Mouse (Mus musculus) embryonic facial prominence, embryonic 12.5 days (tissue): ENCODE data around the gene Pbx3. TPM values are rescaled to one million over a fixed set of nuclear protein-coding genes. Genes with fewer than 3 reads are reported as not detected.

Experiments
- ATAC-seq: fragments of 200-750 bp; cut with Nextera tagmentation; 2 replicates; pipeline ENCODE4 v1.8.0; 2017; ENCODE audit not compliant: insufficient number of reproducible peaks, insufficient read depth, low FRiP score, low TSS enrichment
- H3K27ac ChIP-seq: fragments of 300-500 bp; sonication (generic); 2 replicates; pipeline ENCODE4 v1.5.1; 2016; ENCODE audit warnings: mild to moderate bottlenecking
- H3K27me3 ChIP-seq: fragments of 300-500 bp; sonication (generic); 2 replicates; pipeline ENCODE4 v1.6.1; 2016; ENCODE audit warnings: mild to moderate bottlenecking, moderate library complexity
- H3K36me3 ChIP-seq: fragments of 300-500 bp; sonication (generic); 2 replicates; pipeline ENCODE4 v1.6.1; 2016; ENCODE audit warnings: mild to moderate bottlenecking
- H3K4me1 ChIP-seq: fragments of 300-500 bp; sonication (generic); 2 replicates; pipeline ENCODE4 v1.6.1; 2016
- H3K4me2 ChIP-seq: fragments of 300-500 bp; sonication (generic); replicated peaks from 2 replicates; pipeline ENCODE4 v1.6.1; 2016; ENCODE audit warnings: mild to moderate bottlenecking, moderate library complexity
- H3K4me3 ChIP-seq: fragments of 300-500 bp; sonication (generic); 2 replicates; pipeline ENCODE4 v1.5.1; 2016; ENCODE audit warnings: mild to moderate bottlenecking
- H3K9ac ChIP-seq: fragments of 300-500 bp; sonication (generic); 2 replicates; pipeline ENCODE4 v1.6.1; 2016; ENCODE audit warnings: mild to moderate bottlenecking, moderate library complexity
- H3K9me3 ChIP-seq: fragments of 300-500 bp; sonication (generic); 2 replicates; pipeline ENCODE4 v1.6.1; 2016; ENCODE audit warnings: mild to moderate bottlenecking, moderate library complexity
- WGBS: fragments of 180-500 bp; shearing (Covaris S2); methylation state at CpG from one replicate; pipeline ENCODE4 v1.1.7; 2016; 5-methylcytosine and 5-hydroxymethylcytosine counted together
- polyA plus RNA-seq: library from polyadenylated mRNA; unstranded; fragments of >200 nt; fragmentation: Nextera tagmentation; extraction: Ambion mirVana; gene quantifications from 2 replicates; pipeline ENCODE4 v1.2.1, GENCODE M21; 2016

Pbx3 gene
- polyA plus RNA-seq, 1 experiment from 2014 or later: 36.8 TPM

GRCm38 (mm10) chr2:34217596-34217995 is 155.3 kb downstream of the Pbx3 start:
- H3K27ac ChIP-seq: no peak overlapping the region
- no peak overlapping the region for H3K4me3 ChIP-seq
- no peak overlapping the region for H3K4me2 ChIP-seq
- 79% methylated on average over 5 of the region's 5 CpGs for WGBS
- ATAC-seq: no peak
- no peak overlapping the region for H3K9ac ChIP-seq
- no peaks in the 10 kb centered on the region for H3K9me3 ChIP-seq
- H3K4me1 ChIP-seq: no peaks in the 10 kb centered on the region
- H3K27me3 ChIP-seq: no peaks in the 10 kb centered on the region
- H3K36me3 ChIP-seq: 0 out of 2 replicates have a peak, but pooled peaks cover 3% of the 10 kb centered on the region

- no peak for ATAC-seq
- H3K4me1 ChIP-seq: no peaks in the 10 kb centered on the region
- 0 out of 2 replicates have a peak, but pooled peaks cover 3% of the 10 kb centered on the region for H3K36me3 ChIP-seq
- 73% methylated on average over 5 of the region's 5 CpGs for WGBS
- H3K27ac ChIP-seq: no peak overlapping the region
- H3K9ac ChIP-seq: no peak overlapping the region
- no peaks in the 10 kb centered on the region for H3K27me3 ChIP-seq
- H3K9me3 ChIP-seq: no peaks in the 10 kb centered on the region
- H3K4me3 ChIP-seq: no peak overlapping the region
- no peak overlapping the region for H3K4me2 ChIP-seq
These were observed 157.4 kb downstream of the Pbx3 start for GRCm38 (mm10) chr2:34215496-34215895.

- Histone ChIP-seq H3K9me3 (no peaks in the 10 kb centered on the region), H3K9ac (no peak overlapping the region), H3K27ac (no peak overlapping the region), H3K36me3 (0 out of 2 replicates have a peak, but pooled peaks cover 3% of the 10 kb centered on the region), H3K4me1 (no peaks in the 10 kb centered on the region), H3K27me3 (no peaks in the 10 kb centered on the region), H3K4me2 (no peak overlapping the region), H3K4me3 (no peak overlapping the region)
- ATAC-seq: no peak
- WGBS: 85% methylated on average over 1 of the region's 1 CpGs
These were observed 160.5 kb downstream of the Pbx3 start for GRCm38 (mm10) chr2:34212418-34212817.

DNA sequence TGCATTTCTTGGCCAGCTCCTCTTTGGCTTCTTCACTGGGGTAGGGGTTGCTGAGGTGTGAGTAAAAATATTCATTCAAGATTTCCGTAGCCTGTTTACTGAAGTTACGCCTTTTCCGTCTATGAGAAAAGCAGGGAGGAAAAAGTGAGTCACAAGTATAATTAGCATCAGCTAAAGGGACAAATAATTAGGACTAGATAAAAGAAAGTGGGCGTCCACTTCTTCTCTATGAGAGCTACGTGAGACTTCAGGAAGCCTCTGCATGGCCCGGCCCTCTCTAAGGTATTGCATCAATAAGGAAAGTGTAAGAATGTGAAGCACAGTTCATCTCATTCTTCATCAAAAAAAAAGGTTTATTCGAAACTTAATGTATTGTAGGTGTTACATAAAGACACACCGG is 168.1 kb downstream of the Pbx3 start:
- no peaks in the 10 kb centered on the region for H3K27me3 ChIP-seq
- H3K4me3 ChIP-seq: no peak overlapping the region
- H3K4me2 ChIP-seq: no peak overlapping the region
- no peak overlapping the region for H3K27ac ChIP-seq
- H3K9me3 ChIP-seq: no peaks in the 10 kb centered on the region
- WGBS: 94% methylated on average over 8 of the region's 8 CpGs
- H3K4me1 ChIP-seq: no peaks in the 10 kb centered on the region
- peaks cover 11% of the 10 kb centered on the region for H3K36me3 ChIP-seq
- ATAC-seq: no peak
- no peak overlapping the region for H3K9ac ChIP-seq

DNA sequence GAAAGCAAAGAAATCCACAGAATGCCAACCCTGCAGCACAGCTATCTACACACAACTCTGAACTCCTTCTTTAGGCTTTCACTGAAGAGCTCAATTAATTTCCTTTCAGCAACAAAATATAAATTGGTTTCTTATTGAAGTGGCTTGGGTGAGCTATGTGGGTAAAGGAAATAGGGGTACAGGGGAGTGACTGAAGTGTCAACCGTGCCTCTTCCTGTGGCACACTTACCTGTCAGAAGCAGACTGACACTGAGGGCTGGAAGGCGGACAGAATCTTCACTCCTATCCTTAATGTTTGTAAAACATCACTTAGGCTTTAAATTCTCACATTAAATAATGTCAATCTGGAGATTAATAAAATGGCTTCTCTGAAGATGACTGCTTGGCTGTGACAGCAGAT is 168.6 kb downstream of the Pbx3 start:
- Histone ChIP-seq H3K9ac (no peak overlapping the region), H3K4me3 (no peak overlapping the region), H3K27me3 (no peaks in the 10 kb centered on the region), H3K4me2 (no peak overlapping the region), H3K4me1 (no peaks in the 10 kb centered on the region), H3K36me3 (peaks cover 11% of the 10 kb centered on the region), H3K27ac (no peak overlapping the region), H3K9me3 (no peaks in the 10 kb centered on the region)
- WGBS: 91% methylated on average over 2 of the region's 2 CpGs
- ATAC-seq: no peak

GRCm38 (mm10) chr2:34193870-34194820 is 178.8 kb downstream of the Pbx3 start:
- no peak overlapping the region for H3K27ac ChIP-seq
- no peak overlapping the region for H3K4me2 ChIP-seq
- H3K27me3 ChIP-seq: no peaks in the 10 kb centered on the region
- no peak overlapping the region for H3K9ac ChIP-seq
- H3K9me3 ChIP-seq: no peaks in the 10 kb centered on the region
- no peak for ATAC-seq
- no peaks in the 10 kb centered on the region for H3K36me3 ChIP-seq
- no peak overlapping the region for H3K4me3 ChIP-seq
- H3K4me1 ChIP-seq: 0 out of 2 replicates have a peak, but pooled peaks cover 3% of the 10 kb centered on the region
- 63% methylated on average over 8 of the region's 8 CpGs for WGBS

DNA sequence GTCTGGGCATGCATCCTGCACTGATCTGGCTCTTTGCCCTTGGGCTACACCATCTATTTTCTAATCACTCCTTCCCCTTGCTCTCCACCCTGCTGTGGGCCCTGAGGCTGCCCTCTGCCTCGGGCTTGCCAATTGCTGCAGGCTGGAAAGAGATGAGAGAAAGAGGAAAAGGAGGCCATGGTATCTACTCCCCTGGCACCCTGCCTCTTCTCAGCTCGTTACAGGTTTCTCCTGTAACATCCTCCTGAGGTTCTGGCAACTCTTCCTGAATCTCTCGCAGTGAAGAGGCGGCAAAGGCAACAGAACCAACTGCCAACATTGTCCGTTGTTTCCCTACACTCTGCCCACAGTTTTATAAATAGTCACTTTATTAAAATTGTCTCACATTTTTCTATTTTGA is 179.7 kb downstream of the Pbx3 start:
- Histone ChIP-seq H3K4me1 (0 out of 2 replicates have a peak, but pooled peaks cover 3% of the 10 kb centered on the region), H3K36me3 (no peaks in the 10 kb centered on the region), H3K27me3 (no peaks in the 10 kb centered on the region), H3K4me3 (no peak overlapping the region), H3K9me3 (no peaks in the 10 kb centered on the region), H3K27ac (no peak overlapping the region), H3K4me2 (no peak overlapping the region), H3K9ac (no peak overlapping the region)
- 68% methylated on average over 5 of the region's 5 CpGs for WGBS
- no peak for ATAC-seq

DNA sequence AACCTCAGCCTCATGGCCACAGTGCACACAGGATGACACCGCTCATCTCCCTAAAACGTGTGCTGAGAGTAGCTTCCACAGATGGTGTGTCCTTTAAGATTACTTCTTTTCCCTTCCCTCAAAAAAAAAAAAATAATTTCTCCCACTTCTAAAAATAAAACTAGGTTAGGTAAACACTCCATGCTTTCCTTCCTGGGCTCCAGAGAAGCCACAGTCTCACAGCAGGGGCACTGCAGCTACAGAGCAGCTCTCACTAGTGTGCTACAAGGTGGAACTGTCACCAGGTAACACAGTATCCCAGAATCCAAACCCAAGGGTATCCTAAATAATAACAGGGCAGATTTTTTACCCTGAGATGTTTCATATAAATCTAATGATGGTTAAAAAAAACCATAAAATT is 185.6 kb downstream of the Pbx3 start:
- H3K9ac ChIP-seq: no peak overlapping the region
- no peak for ATAC-seq
- no peak overlapping the region for H3K4me3 ChIP-seq
- 86% methylated on average over 2 of the region's 2 CpGs for WGBS
- H3K4me1 ChIP-seq: no peaks in the 10 kb centered on the region
- no peaks in the 10 kb centered on the region for H3K36me3 ChIP-seq
- H3K27me3 ChIP-seq: no peaks in the 10 kb centered on the region
- no peak overlapping the region for H3K4me2 ChIP-seq
- no peaks in the 10 kb centered on the region for H3K9me3 ChIP-seq
- H3K27ac ChIP-seq: no peak overlapping the region

GRCm38 (mm10) chr2:34181600-34181999 is 191.3 kb downstream of the Pbx3 start:
- ATAC-seq: no peak
- no peaks in the 10 kb centered on the region for H3K4me1 ChIP-seq
- peaks cover 8% of the 10 kb centered on the region; the same call in 1 of the 2 replicates for H3K36me3 ChIP-seq
- WGBS: 90% methylated on average over 1 of the region's 1 CpGs
- H3K9ac ChIP-seq: no peak overlapping the region
- H3K9me3 ChIP-seq: no peaks in the 10 kb centered on the region
- H3K27ac ChIP-seq: no peak overlapping the region
- no peaks in the 10 kb centered on the region for H3K27me3 ChIP-seq
- H3K4me3 ChIP-seq: no peak overlapping the region
- no peak overlapping the region for H3K4me2 ChIP-seq

- H3K9ac ChIP-seq: no peak overlapping the region
- ATAC-seq: no peak
- H3K36me3 ChIP-seq: peaks cover 8% of the 10 kb centered on the region; the same call in 1 of the 2 replicates
- no peak overlapping the region for H3K4me3 ChIP-seq
- no peaks in the 10 kb centered on the region for H3K4me1 ChIP-seq
- no peaks in the 10 kb centered on the region for H3K9me3 ChIP-seq
- H3K4me2 ChIP-seq: no peak overlapping the region
- 87% methylated on average over 1 of the region's 1 CpGs for WGBS
- H3K27me3 ChIP-seq: no peaks in the 10 kb centered on the region
- H3K27ac ChIP-seq: no peak overlapping the region
These were observed 193.6 kb downstream of the Pbx3 start for GRCm38 (mm10) chr2:34179299-34179698.

DNA sequence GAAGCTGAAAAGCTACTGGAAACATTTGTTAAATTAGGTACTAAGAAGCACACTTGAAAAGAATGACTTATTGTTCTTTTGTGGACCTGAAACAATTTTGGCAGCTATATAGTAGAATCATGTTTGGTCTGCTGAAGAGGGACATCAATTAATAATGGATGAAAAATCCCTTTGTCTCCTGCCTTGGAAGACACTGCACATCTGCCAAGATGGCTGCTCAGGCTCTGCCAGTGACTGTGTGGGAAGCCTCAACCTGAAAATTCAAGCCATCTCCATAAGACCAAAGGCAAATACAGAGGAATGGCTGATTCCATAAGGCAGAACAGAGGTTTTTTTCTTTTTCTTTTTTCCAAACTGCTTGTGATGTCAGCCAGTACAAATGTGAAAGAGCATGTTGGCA is 194.3 kb downstream of the Pbx3 start:
- no peak overlapping the region for H3K27ac ChIP-seq
- no peak overlapping the region for H3K4me2 ChIP-seq
- H3K36me3 ChIP-seq: peaks cover 8% of the 10 kb centered on the region; the same call in 1 of the 2 replicates
- no peak overlapping the region for H3K9ac ChIP-seq
- no peak for ATAC-seq
- no peaks in the 10 kb centered on the region for H3K4me1 ChIP-seq
- no peaks in the 10 kb centered on the region for H3K9me3 ChIP-seq
- no peaks in the 10 kb centered on the region for H3K27me3 ChIP-seq
- no peak overlapping the region for H3K4me3 ChIP-seq

DNA sequence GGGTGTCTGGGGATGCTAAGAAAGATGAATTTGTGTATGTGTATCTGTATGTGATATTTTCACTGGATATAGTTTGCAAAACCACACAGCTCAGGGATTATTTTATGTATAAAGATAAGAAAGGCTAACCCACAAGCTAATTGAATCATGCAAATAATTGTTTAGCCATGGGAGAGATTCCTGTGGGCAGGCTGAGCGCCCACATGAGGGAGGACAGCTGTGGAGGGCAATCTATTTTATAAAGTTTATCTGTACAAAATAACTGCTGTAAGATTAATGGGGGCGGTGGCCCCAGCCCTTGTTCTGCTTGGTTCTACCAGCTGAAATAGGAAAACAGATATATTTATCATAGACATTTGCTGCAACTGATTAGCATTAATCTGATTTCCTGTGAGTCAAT is 202.5 kb downstream of the Pbx3 start:
- no peaks in the 10 kb centered on the region for H3K27me3 ChIP-seq
- no peak overlapping the region for H3K4me3 ChIP-seq
- H3K27ac ChIP-seq: no peak overlapping the region
- no peak overlapping the region for H3K4me2 ChIP-seq
- peaks cover 8% of the 10 kb centered on the region for H3K36me3 ChIP-seq
- no peak overlapping the region for H3K9ac ChIP-seq
- no peaks in the 10 kb centered on the region for H3K9me3 ChIP-seq
- no peak for ATAC-seq
- 87% methylated on average over 2 of the region's 2 CpGs for WGBS
- H3K4me1 ChIP-seq: no peaks in the 10 kb centered on the region
